Mouse (Mus musculus) midbrain, embryonic 10.5 days (tissue): ENCODE results near the gene Pdcd7. TPM values are rescaled to one million over a fixed set of nuclear protein-coding genes. Genes with fewer than 3 reads are reported as not detected.

Experiments used
- DNase-seq: peaks from one replicate; pipeline ENCODE4 v3.0.0-alpha.2; 2017; ENCODE audit warnings: low spot score
- H3K27ac ChIP-seq: fragments of 300-500 bp; sonication (generic); replicated peaks from 2 replicates; pipeline ENCODE4 v1.5.1; 2016; ENCODE audit warnings: mild to moderate bottlenecking
- H3K27me3 ChIP-seq: fragments of 300-500 bp; sonication (generic); 2 replicates; pipeline ENCODE4 v1.6.1; 2016; ENCODE audit warnings: low read depth, mild to moderate bottlenecking; ENCODE audit not compliant: poor library complexity, severe bottlenecking
- H3K36me3 ChIP-seq: fragments of 300-500 bp; sonication (generic); 2 replicates; pipeline ENCODE4 v1.6.1; 2016; ENCODE audit warnings: mild to moderate bottlenecking, moderate library complexity
- H3K4me1 ChIP-seq: fragments of 300-500 bp; sonication (generic); 2 replicates; pipeline ENCODE4 v1.6.1; 2016
- H3K4me3 ChIP-seq: fragments of 300-500 bp; sonication (generic); 2 replicates; pipeline ENCODE4 v1.5.1; 2016; ENCODE audit warnings: mild to moderate bottlenecking, moderate library complexity
- H3K9me3 ChIP-seq: fragments of 300-500 bp; sonication (generic); replicated peaks from 2 replicates; pipeline ENCODE4 v1.6.1; 2016; ENCODE audit warnings: mild to moderate bottlenecking
- WGBS: fragments of 180-500 bp; shearing (Covaris S2); methylation state at CpG from one replicate; pipeline ENCODE4 v1.1.7; 2016; 5-methylcytosine and 5-hydroxymethylcytosine counted together
- polyA plus RNA-seq: library from polyadenylated mRNA; unstranded; fragments of >200 nt; fragmentation: Nextera tagmentation; extraction: Ambion mirVana; gene quantifications from 2 replicates; pipeline ENCODE4 v1.2.1, GENCODE M21; 2016

Pdcd7 gene
- 8.1 and 8.4 TPM in 2 replicates for polyA plus RNA-seq

DNA sequence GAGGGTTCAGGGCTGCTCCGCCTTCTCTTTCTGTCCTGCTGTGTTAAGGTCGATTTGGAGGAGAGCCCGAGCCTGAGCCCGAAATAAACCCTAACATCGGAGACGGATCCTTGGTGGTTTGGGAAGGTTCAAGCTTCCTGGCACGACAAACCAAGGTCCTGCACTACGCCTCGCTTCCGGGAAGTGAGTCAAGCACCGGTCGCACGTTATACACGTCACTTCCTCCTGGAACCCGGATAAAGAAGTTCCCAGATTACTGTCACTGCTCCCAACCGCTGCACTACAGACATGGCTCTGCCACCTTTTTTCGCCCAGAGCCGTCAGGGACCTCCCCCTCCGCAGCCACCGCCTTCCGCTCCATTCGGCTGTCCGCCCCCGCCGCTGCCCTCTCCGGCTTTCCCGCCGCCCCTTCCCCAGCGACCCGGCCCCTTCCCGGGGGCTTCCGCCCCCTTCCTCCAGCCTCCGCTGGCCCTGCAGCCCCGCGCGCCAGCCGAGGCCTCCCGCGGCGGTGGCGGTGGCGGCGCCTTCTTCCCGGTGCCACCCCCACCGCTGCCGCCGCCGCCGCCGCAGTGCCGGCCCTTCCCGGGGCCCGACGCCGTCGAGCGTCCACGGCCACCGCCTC, at the start of gene Pdcd7:
Gene Pdcd7 (plus strand): TSS at position 251 of the 622 bp plus-strand sequence.
- H3K27me3 ChIP-seq = no peaks in the 10 kb centered on the region
- peaks cover 4% of the 10 kb centered on the region; the same call in 1 of the 2 replicates for H3K9me3 ChIP-seq
- H3K27ac ChIP-seq = peak within 1 kb of the TSS; percentile 92
- whole genome bisulfite sequencing = under 1% methylated on average over 58 of the region's 59 CpGs
- H3K36me3 ChIP-seq = no peaks in the 10 kb centered on the region
- peaks cover 23% of the 10 kb centered on the region for H3K4me1 ChIP-seq
- H3K4me3 ChIP-seq = peak within 1 kb of the TSS; percentile 100
- peak; percentile 96 for DNase-seq

DNA sequence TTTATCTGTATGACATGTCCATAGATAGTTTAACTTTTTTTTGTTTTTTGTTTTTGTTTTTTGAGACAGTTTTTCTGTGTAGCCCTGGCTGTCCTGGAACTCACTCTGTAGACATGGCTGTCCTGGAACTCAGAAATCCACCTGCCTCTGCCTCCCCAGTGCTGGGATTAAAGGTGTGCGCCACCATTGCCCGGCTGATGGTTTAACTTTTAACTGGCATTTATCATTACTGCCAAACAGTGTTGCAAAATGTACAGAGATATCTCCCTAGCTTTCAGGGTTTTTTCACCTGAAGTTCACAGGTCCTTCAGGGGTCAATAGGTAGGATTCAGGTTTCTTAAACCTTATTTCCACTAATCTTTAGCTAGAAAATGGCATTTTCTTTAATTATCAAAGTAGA, 48.8 kb upstream of the Pdcd7 start:
- H3K9me3 ChIP-seq = no peaks in the 10 kb centered on the region
- H3K36me3 ChIP-seq = peaks cover 34% of the 10 kb centered on the region
- 100% methylated on average over 2 of the region's 2 CpGs for WGBS
- no peak overlapping the region for H3K4me3 ChIP-seq
- peaks cover 24% of the 10 kb centered on the region for H3K4me1 ChIP-seq
- H3K27ac ChIP-seq = no peak overlapping the region
- no peak for DNase-seq
- no peaks in the 10 kb centered on the region for H3K27me3 ChIP-seq

DNA sequence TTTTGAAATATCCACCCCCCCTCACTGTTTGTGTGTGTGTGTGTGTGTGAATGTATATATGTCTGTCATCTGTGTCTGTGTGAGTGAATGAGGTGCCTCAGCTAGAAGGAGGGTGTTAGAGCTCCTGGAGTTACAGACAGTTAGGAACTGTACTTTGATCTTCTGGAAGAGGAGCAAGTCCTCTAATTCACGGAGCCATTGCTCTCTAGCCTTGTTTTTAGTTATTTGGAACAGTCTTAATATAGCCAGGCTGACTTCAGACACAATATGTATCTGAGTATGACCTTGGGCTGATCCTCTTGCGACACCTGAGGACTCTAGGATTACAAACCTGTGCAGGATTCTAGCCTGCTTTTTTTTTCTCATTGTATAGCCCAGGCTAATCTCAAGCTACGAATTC, 47.1 kb upstream of the Pdcd7 start:
- H3K4me1 ChIP-seq = peaks cover 16% of the 10 kb centered on the region
- no peaks in the 10 kb centered on the region for H3K27me3 ChIP-seq
- H3K9me3 ChIP-seq = no peaks in the 10 kb centered on the region
- peaks cover 51% of the 10 kb centered on the region for H3K36me3 ChIP-seq
- H3K27ac ChIP-seq = no peak overlapping the region
- H3K4me3 ChIP-seq = no peak overlapping the region
- WGBS = 92% methylated on average over 3 of the region's 3 CpGs
- DNase-seq = no peak

DNA sequence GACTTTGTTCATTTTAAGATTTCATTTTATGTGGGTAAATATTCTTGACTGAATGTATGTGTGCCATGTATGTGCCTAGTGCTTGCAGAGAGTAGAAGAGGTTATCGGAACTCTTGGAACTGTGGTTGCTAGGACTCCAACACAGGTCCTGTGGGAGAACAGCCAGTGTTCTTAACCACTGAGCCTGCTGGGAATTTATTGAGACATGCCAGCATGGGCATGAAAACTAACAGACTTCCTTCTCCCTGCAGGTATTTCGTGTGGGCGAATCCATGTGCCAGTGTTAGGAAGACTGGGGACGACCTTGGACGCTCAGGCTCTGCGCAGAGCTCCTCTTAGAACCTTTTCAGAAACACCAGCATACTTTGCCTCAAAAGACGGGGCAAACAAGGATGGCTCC, 46.3 kb upstream of the Pdcd7 start:
- 96% methylated on average over 7 of the region's 7 CpGs for WGBS
- H3K36me3 ChIP-seq = peaks cover 58% of the 10 kb centered on the region

DNA sequence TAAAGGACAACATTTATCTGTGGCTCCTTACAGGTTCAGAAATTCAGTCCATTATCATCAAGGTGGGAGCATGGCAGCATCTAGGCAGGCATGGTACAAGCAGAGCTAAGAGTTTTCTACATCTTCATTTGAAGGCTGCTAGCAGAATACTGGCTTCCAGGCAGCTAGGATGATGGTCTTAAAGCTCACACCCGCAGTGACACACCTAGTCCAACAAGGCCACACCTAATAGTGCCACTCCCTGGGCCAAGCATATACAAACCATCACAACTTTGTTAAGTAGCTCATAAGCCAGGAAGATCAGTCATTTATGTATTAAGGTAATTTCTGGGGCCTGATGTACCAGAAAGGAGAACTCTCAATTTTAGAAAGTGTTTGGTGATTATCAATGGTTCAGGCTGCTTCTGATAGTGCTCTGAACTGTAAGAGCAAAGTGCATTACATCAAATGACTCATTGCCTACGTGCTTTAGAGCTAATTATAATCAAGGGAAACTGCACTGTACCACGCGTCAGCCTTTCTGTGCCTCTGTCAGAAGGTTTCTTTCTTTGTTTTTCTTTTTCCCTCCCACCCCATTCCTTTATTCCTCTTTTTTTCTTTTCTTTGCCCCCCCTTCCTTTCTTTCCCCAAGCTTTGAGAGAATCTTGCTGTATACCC, 43.4 kb upstream of the Pdcd7 start:
- DNase-seq = no peak
- no peak overlapping the region for H3K4me3 ChIP-seq
- H3K4me1 ChIP-seq = no peaks in the 10 kb centered on the region
- no peaks in the 10 kb centered on the region for H3K9me3 ChIP-seq
- no peaks in the 10 kb centered on the region for H3K27me3 ChIP-seq
- peaks cover 76% of the 10 kb centered on the region for H3K36me3 ChIP-seq
- H3K27ac ChIP-seq = no peak overlapping the region
- WGBS = 92% methylated on average over 4 of the region's 4 CpGs

More for the DNA sequence above, 46.3 kb upstream of the Pdcd7 start:
- H3K9me3 ChIP-seq = no peaks in the 10 kb centered on the region
- no peak overlapping the region for H3K4me3 ChIP-seq
- H3K27ac ChIP-seq = no peak overlapping the region
- H3K4me1 ChIP-seq = peaks cover 14% of the 10 kb centered on the region
- no peaks in the 10 kb centered on the region for H3K27me3 ChIP-seq
- no peak for DNase-seq

DNA sequence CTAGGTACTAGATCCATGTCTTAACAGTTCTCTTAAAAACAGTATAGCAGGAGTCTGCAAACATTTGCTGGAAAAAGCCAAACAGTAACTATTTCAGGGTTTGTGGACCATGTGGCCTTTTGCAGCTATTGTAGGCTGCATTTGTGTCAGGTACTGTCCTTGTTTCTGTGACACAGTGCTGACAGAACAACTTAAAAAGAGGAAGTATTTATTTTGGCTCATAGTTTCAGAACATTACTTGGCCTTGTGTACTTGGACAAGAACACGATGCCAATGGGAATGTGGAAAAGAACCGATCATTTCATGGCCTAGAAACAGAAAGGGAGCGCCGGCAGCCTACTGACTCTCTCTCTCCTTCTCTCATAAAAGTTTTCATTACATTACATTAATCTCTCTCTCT, 42.3 kb upstream of the Pdcd7 start:
- no peaks in the 10 kb centered on the region for H3K9me3 ChIP-seq
- H3K27ac ChIP-seq = no peak overlapping the region
- H3K36me3 ChIP-seq = peaks cover 81% of the 10 kb centered on the region
- no peak overlapping the region for H3K4me3 ChIP-seq
- WGBS = 98% methylated on average over 4 of the region's 4 CpGs
- H3K27me3 ChIP-seq = no peaks in the 10 kb centered on the region
- no peak for DNase-seq
- H3K4me1 ChIP-seq = no peaks in the 10 kb centered on the region

DNA sequence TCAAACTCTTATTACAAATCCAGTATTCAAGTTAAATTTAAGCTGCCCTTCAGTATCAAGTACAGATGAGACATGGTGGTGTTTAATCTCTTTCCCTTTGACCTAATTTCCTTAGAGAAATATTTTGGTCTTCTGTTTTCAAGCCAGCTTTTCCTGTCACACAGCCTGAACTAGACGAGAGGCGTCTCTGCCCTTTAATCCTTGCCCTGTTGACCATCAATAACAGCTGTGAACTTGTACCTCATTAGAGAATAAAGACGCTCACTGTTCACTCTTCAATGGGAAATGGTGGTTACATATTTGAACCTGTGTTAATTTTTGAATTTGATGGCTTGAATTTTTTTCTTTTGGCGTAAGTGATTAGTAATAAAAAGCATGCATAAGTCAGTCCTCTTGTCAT, 41.6 kb upstream of the Pdcd7 start:
- no peaks in the 10 kb centered on the region for H3K4me1 ChIP-seq
- no peak for DNase-seq
- no peak overlapping the region for H3K27ac ChIP-seq
- no peaks in the 10 kb centered on the region for H3K27me3 ChIP-seq
- H3K4me3 ChIP-seq = no peak overlapping the region
- WGBS = 88% methylated on average over 4 of the region's 4 CpGs
- H3K9me3 ChIP-seq = no peaks in the 10 kb centered on the region
- H3K36me3 ChIP-seq = peaks cover 88% of the 10 kb centered on the region

DNA sequence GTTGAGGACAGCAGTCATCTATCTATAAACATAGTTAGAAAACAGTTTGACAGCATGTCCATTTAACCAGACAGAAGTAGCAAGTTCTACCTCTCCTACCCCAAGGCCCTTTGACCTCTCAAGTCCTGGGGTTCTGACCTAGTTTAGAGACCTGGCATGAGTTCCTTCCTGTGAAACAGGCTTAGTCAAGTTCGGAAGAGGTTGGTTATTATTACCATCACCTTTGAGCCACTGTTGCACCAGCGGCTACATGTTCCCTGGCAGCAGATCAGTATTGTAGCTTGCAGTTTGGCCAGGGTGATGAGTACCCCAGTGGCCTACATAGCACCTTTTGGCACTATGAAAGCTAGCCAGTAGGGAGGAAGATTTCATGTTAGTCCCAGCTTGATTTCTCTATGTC, 39.2 kb upstream of the Pdcd7 start:
- no peaks in the 10 kb centered on the region for H3K4me1 ChIP-seq
- 98% methylated on average over 2 of the region's 2 CpGs for WGBS
- no peak overlapping the region for H3K27ac ChIP-seq
- H3K9me3 ChIP-seq = no peaks in the 10 kb centered on the region
- H3K4me3 ChIP-seq = no peak overlapping the region
- DNase-seq = no peak
- H3K27me3 ChIP-seq = no peaks in the 10 kb centered on the region
- peaks cover 79% of the 10 kb centered on the region for H3K36me3 ChIP-seq

DNA sequence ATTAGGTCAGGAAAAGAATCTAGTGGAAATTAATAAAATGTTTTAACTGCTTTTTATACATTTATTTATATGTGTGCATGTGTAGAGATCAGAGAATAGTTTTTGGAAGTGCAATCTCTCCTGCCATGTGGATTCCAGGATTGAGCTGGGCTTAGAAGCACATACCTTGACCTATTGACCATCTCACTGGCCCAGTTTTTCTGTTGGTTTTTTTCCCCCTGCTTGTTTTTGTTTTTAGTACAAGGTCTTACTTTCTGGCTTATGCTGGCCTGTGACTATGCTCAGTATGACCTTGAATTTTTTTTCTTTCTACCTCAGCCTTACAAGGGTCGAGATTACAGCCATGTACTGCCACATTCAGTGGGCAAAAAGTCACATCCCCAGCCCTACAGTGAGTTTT, 37.9 kb upstream of the Pdcd7 start:
- H3K4me3 ChIP-seq = no peak overlapping the region
- H3K27ac ChIP-seq = no peak overlapping the region
- no peak for DNase-seq
- H3K9me3 ChIP-seq = no peaks in the 10 kb centered on the region
- H3K36me3 ChIP-seq = peaks cover 78% of the 10 kb centered on the region
- 85% methylated on average over 1 of the region's 1 CpGs for WGBS
- H3K27me3 ChIP-seq = no peaks in the 10 kb centered on the region
- no peaks in the 10 kb centered on the region for H3K4me1 ChIP-seq

DNA sequence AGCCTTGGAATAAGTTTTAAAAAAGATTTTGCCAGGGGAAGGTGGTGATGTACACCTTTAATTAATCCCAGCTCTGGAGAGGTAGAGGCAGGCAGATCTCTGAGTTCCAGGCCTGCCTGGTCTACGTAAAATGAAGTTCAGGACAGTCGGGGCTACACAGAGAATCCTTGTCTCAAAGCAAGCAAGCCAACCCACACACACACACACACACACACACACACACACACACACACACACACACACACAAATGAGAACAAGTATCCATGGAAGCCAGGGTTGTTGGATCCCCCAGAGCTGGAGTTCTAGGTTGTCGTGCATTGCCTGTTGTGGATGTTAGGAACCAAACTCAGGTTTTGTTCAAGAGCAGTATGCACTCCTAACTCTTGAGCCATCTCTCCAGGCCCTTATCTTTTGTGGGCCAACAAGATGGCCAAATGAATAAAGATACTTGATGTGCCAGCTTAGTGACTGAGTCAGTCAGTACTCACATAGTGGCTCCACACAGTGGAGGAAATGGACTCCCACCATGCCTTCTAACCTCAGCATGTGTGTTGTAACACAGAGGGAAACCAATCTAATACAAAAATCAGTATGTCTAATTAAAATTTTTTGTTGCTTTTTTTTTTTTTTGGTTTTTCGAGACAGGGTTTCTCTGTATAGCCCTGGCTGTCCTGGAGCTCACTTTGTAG, 33.1 kb upstream of the Pdcd7 start:
- H3K27me3 ChIP-seq = no peaks in the 10 kb centered on the region
- H3K4me1 ChIP-seq = no peaks in the 10 kb centered on the region
- no peaks in the 10 kb centered on the region for H3K9me3 ChIP-seq
- WGBS = 95% methylated on average over 4 of the region's 4 CpGs
- DNase-seq = no peak
- no peak overlapping the region for H3K4me3 ChIP-seq
- H3K27ac ChIP-seq = no peak overlapping the region
- peaks cover 69% of the 10 kb centered on the region for H3K36me3 ChIP-seq

DNA sequence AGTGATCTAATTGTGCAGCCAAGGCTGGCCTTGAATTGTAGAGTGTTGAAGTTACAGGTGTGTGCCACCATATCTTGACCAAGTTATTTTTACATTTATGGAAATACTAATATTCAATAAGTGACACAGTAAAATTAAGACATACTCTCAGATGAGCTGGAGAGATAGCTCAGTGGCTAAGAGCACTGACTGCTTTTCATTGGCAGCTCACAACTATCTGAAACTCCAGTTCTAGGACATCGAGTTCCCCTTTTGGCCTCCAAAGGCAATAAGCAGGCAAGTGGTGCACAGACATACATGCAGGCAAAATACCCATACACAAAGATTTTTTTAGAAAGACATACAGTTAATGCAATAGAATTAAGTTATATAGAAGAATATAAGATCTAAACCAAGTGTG, 32.1 kb upstream of the Pdcd7 start:
- no peak for DNase-seq
- Histone ChIP-seq H3K27me3 (no peaks in the 10 kb centered on the region), H3K36me3 (peaks cover 70% of the 10 kb centered on the region), H3K4me3 (no peak overlapping the region), H3K27ac (no peak overlapping the region), H3K9me3 (no peaks in the 10 kb centered on the region), H3K4me1 (no peaks in the 10 kb centered on the region)
- WGBS = 93% methylated on average over 1 of the region's 1 CpGs

DNA sequence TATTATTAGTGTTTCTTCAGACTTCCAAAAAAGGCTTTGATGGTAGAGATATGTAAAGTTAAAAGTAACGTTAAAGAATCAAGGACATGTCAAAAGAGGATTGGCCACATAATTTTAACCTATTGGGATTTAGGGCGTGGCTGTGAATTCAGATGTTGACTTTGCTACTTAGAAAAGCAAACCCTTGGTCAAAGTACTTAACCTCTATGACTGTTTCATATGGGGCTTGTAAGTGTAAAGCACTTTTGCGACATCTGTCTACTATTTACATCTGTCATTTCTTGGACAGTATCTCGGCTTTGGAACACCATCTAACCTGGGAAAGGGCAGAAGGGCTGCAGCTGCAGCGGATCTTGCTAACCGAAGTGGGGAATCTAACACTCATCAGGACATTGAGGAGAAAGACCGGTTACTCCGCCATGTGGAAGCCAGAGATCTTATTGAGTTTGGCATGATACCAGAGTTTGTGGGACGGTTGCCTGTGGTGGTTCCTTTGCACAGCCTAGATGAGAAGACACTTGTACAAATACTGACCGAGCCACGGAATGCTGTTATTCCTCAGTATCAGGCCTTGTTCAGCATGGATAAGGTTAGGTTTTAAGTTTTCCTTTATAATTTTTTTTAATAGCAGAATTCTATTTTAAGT, 23.5 kb upstream of the Pdcd7 start:
- no peak for DNase-seq
- Histone ChIP-seq H3K9me3 (no peaks in the 10 kb centered on the region), H3K4me3 (no peak overlapping the region), H3K27me3 (no peaks in the 10 kb centered on the region), H3K4me1 (no peaks in the 10 kb centered on the region), H3K36me3 (peaks cover 87% of the 10 kb centered on the region), H3K27ac (no peak overlapping the region)
- 94% methylated on average over 11 of the region's 11 CpGs for WGBS

DNA sequence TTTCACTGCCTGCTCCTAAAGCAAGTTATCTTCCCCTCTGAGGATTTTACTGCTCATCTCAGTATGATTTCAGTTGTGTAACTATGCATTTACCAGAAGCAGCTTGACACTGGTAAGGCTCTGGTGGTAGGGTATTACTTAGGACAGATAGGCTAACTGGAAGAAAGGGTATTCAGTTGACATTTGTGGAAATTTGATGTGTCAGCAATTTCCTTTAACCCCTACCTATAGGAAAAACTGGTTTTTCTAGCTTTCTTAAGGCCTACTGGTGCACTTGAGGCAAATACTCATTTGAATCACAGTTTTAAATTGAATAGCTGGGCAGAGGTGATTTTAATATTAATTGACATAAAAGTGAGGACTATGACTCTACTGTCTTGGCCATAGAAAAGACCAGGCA, 19.9 kb upstream of the Pdcd7 start:
- H3K4me1 ChIP-seq = no peaks in the 10 kb centered on the region
- no peaks in the 10 kb centered on the region for H3K9me3 ChIP-seq
- H3K27ac ChIP-seq = no peak overlapping the region
- H3K27me3 ChIP-seq = no peaks in the 10 kb centered on the region
- no peak for DNase-seq
- no peak overlapping the region for H3K4me3 ChIP-seq
- H3K36me3 ChIP-seq = peaks cover 93% of the 10 kb centered on the region
